Mouse (Mus musculus): ENCODE measurements around the gene Nsmce3.

GRCm38 (mm10) chr7:64911945-64912344 lies 39.1 kb upstream of the Nsmce3 start:
- TF ChIP-seq TAL1 (IDR thresholded peaks at IDR 0.05; ENCODE audit: low read length) (no peak), GATA1 (IDR thresholded peaks at IDR 0.05; ENCODE audit: low read length) (no peak)
